Mouse (Mus musculus): ENCODE results near the gene 4930426L09Rik.
A peak's percentile ranks its signal among the peaks of the same experiment; 100 is the strongest.

The 4930426L09Rik gene

GRCm38 (mm10) chr2:19011443-19011842, 13.3 kb downstream of the 4930426L09Rik start:
- DNase-seq (ENCODE audit: low spot score in 2 of 2), result peak in 1 of 2 experiments; percentile 40

DNA sequence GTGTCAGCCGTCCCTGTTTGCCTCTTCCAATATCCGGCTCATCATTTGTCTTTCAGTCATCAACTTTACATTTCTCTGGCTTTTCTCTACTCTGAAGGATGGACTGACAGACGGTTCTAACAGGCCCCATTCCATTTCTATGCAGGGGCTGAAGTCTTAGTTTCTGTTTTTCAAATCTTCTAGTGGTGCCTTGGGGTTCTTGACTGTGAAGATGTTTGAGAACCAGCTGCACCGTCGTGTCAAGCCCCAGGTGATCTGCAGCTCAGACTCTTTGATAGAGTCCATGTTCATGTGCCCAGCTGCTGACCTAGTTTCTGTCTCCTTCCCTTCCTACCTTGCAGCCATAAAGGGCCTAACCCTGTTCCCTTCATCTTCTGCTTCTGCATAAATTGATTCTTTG, 18.2 kb downstream of the 4930426L09Rik start:
- DNase-seq (ENCODE audit: low spot score in 2 of 2), result no peak

GRCm38 (mm10) chr2:19016839-19017238, 18.7 kb downstream of the 4930426L09Rik start:
- no peak for DNase-seq (ENCODE audit: low spot score in 2 of 2)

GRCm38 (mm10) chr2:19018034-19018433, 19.9 kb downstream of the 4930426L09Rik start:
- no peak for DNase-seq (ENCODE audit: low spot score in 2 of 2)

DNA sequence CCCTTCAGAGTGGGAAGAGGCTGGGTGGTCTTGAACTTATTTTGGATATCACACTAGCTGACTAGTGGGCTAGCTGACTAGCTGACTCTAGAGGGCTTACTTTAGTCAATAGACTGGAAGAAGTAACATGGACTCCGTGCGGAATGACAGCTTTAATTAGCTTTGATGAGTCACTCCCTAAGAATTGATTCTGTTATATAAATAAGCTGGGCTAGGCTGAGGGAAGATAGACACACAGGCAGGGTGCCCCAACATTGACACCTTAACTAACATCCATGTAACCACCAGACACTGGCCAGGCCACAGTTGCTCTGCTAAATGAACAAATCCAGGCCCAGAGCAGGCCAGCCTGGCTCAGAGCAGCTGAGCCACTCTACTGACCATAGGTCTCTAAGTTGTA, 26.7 kb downstream of the 4930426L09Rik start:
- DNase-seq (ENCODE audit: low spot score in 2 of 2), result no peak

- DNase-seq (ENCODE audit: low spot score in 2 of 2), result no peak
These were observed 39.3 kb downstream of the 4930426L09Rik start for GRCm38 (mm10) chr2:19037430-19037829.

DNA sequence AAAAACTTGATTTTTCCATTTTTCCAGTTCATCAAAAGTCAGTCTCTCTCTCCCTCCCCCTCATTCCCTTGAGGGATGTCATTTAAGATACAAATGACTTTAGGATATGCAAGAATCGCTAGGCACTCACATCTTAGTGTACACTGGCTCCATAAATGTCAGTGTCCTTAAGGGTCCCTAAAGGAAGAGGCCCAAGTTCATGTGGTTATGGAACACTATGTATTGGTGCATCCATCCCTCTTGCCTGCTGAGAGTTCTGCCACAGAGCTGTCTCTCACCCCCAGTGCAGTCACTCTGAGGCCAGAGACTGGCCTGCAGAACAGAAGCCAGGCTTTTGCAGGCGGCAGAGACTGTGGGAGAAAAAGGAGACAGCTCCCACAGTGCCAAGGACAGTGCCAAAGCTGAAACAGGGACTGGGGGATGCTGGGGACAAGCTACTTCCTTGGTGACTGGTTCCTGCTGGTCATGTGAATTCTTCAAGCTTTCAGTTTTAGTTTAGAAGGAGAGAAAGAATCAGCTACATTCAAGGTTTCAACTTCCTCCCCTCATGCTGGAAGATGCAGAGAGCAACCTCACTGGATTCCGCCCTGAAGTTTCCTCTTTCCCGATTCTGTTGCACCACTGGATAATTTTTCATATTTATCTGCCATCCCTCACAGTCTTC, 39.9 kb downstream of the 4930426L09Rik start:
- no peak for DNase-seq (ENCODE audit: low spot score in 2 of 2)

- DNase-seq (ENCODE audit: low spot score in 2 of 2), result no peak
These were observed 50.1 kb downstream of the 4930426L09Rik start for GRCm38 (mm10) chr2:19048225-19048624.

GRCm38 (mm10) chr2:19049341-19049740, 51.2 kb downstream of the 4930426L09Rik start:
- no peak for DNase-seq (ENCODE audit: low spot score in 2 of 2)
